Mouse (Mus musculus) granulocyte monocyte progenitor cell, adult 5-6 weeks (primary cell): Measurements from ENCODE around the gene Gm853. TPM values are rescaled to one million over a fixed set of nuclear protein-coding genes. Genes with fewer than 3 reads are reported as not detected.

Experiments used
- total RNA-seq, 2 experiments: library from RNA; stranded (forward) in 1 of 2; stranded (reverse) in 1 of 2; fragments of 200-712, 200-1000 nt in 1 of 2; fragments of >200 nt in 1 of 2; fragmentation: Nextera tagmentation in 1 of 2; gene quantifications; 2 replicates each; pipeline ENCODE4 v1.2.3; 2014 to 2017

The Gm853 gene
- total RNA-seq, 2 experiments from 2014 or later = not detected

Other genes starting within 250 kb of the Gm853 start
- not detected in 2 replicates for gene Adgrb2, start 237.5 kb downstream of the Gm853 start, total RNA-seq (2014; fragmentation: Nextera tagmentation)
- 0.13 TPM in 1 of 2 replicates, not detected in the other for gene Adgrb2, start 237.5 kb downstream of the Gm853 start, total RNA-seq (2017)
- gene Col16a1, start 174.6 kb downstream of the Gm853 start, total RNA-seq (2014; fragmentation: Nextera tagmentation) = 0.21 TPM in 1 of 2 replicates, not detected in the other
- 0.52 and 1.9 TPM in 2 replicates for gene Col16a1, start 174.6 kb downstream of the Gm853 start, total RNA-seq (2017)
- gene Pef1, start 119.8 kb downstream of the Gm853 start, total RNA-seq (2014; fragmentation: Nextera tagmentation) = 22.7 and 60.5 TPM in 2 replicates
- 10.4 and 12.4 TPM in 2 replicates for gene Pef1, start 119.8 kb downstream of the Gm853 start, total RNA-seq (2017)
- not detected in 2 replicates for gene Hcrtr1, start 83.0 kb downstream of the Gm853 start, total RNA-seq (2014; fragmentation: Nextera tagmentation)
- not detected in 2 replicates for gene Hcrtr1, start 83.0 kb downstream of the Gm853 start, total RNA-seq (2017)
- gene Tinagl1, start 47.3 kb downstream of the Gm853 start, total RNA-seq (2014; fragmentation: Nextera tagmentation) = 1.5 TPM in 1 of 2 replicates, not detected in the other
- gene Tinagl1, start 47.3 kb downstream of the Gm853 start, total RNA-seq (2017) = 0.82 and 1.1 TPM in 2 replicates
- gene Serinc2, start 56.8 kb upstream of the Gm853 start, total RNA-seq (2014; fragmentation: Nextera tagmentation) = not detected in 2 replicates
- gene Serinc2, start 56.8 kb upstream of the Gm853 start, total RNA-seq (2017) = not detected in 2 replicates
- gene Fabp3, start 86.2 kb upstream of the Gm853 start, total RNA-seq (2014; fragmentation: Nextera tagmentation) = not detected in 2 replicates
- not detected in 2 replicates for gene Fabp3, start 86.2 kb upstream of the Gm853 start, total RNA-seq (2017)
- not detected in 2 replicates for gene Gm10570, start 86.3 kb upstream of the Gm853 start, total RNA-seq (2014; fragmentation: Nextera tagmentation)
- gene Gm10570, start 86.3 kb upstream of the Gm853 start, total RNA-seq (2017) = not detected in 2 replicates
- gene Zcchc17, start 137.5 kb upstream of the Gm853 start, total RNA-seq (2014; fragmentation: Nextera tagmentation) = 32.0 and 45.7 TPM in 2 replicates
- 124 and 150 TPM in 2 replicates for gene Zcchc17, start 137.5 kb upstream of the Gm853 start, total RNA-seq (2017)
- gene Snrnp40, start 137.7 kb upstream of the Gm853 start, total RNA-seq (2014; fragmentation: Nextera tagmentation) = 73.7 and 97.1 TPM in 2 replicates
- 83.4 and 96.8 TPM in 2 replicates for gene Snrnp40, start 137.7 kb upstream of the Gm853 start, total RNA-seq (2017)